Mouse (Mus musculus): ENCODE data around the gene Acot10.
"Not testable (repeated sequence)": the region's sequence is repeated elsewhere in the genome, so short reads cannot be mapped to it uniquely, and the experiment has no call there.

Gene Acot10

GRCm38 (mm10) chr15:20666650-20667049, at the start of gene Acot10:
TSS of gene Acot10 (minus strand) at chr15:20666750.
- DNase-seq (ENCODE audit: low spot score), result no peak

- no peak for DNase-seq (ENCODE audit: low spot score)
These were observed 45.3 kb upstream of the Acot10 start for GRCm38 (mm10) chr15:20711859-20712258.

- no peak for DNase-seq (ENCODE audit: low spot score)
These were observed 29.7 kb upstream of the Acot10 start for GRCm38 (mm10) chr15:20696229-20696628.

GRCm38 (mm10) chr15:20684200-20684599, 17.6 kb upstream of the Acot10 start:
- DNase-seq (ENCODE audit: low spot score), result no peak

GRCm38 (mm10) chr15:20682719-20683118, 16.2 kb upstream of the Acot10 start:
- DNase-seq (ENCODE audit: low spot score), result no peak

- not testable (repeated sequence) for DNase-seq (ENCODE audit: low spot score)
These were observed 3.0 kb upstream of the Acot10 start for GRCm38 (mm10) chr15:20669507-20669906.

GRCm38 (mm10) chr15:20667989-20668388, 1.4 kb upstream of the Acot10 start:
- DNase-seq (ENCODE audit: low spot score), result no peak

GRCm38 (mm10) chr15:20667350-20667749, 800 bp upstream of the Acot10 start:
- DNase-seq (ENCODE audit: low spot score), result no peak

GRCm38 (mm10) chr15:20660221-20660620, 6.3 kb downstream of the Acot10 start:
- no peak for DNase-seq (ENCODE audit: low spot score)

GRCm38 (mm10) chr15:20642905-20643414, 23.6 kb downstream of the Acot10 start:
- no peak for DNase-seq (ENCODE audit: low spot score)

GRCm38 (mm10) chr15:20639155-20639554, 27.4 kb downstream of the Acot10 start:
- no peak for DNase-seq (ENCODE audit: low spot score)

- no peak for DNase-seq (ENCODE audit: low spot score)
These were observed 32.0 kb downstream of the Acot10 start for GRCm38 (mm10) chr15:20634593-20634992.
